ENCODE assay signal across 8 mouse cellular contexts in the genomic region with DNA sequence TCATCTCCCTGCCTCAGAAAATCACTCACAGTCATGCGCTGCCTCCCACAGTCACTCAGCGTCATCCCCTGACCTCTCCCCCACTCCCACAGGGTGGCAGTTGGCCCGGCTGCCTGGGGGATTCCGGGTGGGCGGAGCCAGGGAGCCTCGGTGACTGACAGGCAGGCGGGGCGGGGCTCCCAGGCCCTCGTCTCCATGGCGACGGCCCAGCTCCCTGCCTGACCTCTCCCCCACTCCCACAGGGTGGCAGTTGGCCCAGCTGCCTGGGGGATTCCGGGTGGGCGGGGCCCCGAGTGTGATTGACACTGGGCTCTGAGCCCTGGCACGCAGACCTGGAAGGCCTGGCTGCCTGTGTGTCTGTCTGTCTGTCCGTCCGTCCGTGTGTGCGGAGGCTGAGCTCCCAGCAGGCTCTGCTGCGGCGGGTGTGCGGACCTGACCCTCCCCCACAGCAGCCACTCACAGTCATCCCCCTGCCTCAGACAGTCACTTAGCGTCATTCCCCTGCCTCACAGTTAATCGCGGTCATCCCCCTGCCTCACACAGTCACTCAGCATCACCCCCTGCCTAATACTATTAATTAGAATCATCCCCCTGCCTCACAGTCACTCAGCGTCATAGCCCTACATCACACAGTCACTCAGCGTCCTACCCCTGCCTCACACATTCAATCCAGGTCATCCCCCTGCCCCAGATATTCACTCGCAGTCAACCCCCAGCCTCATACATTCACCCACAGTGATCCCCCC. TPM values are rescaled to one million over a fixed set of nuclear protein-coding genes. Genes with fewer than 3 reads are reported as not detected.
DNase-seq lines count a peak whose midpoint lies in the region; ATAC-seq and TF ChIP-seq lines count a peak whose summit lies in the region.
"Not testable (repeated sequence)": the region's sequence is repeated elsewhere in the genome, so short reads cannot be mapped to it uniquely, and the experiment has no call there.

No protein-coding gene starts in this region.

- peaks cover 32% of the 10 kb centered on the region for H3K36me3 ChIP-seq in embryonic facial prominence, embryonic 13.5 days
- H3K36me3 ChIP-seq in limb, embryonic 12.5 days = peaks cover 33% of the 10 kb centered on the region
- peaks cover 32% of the 10 kb centered on the region for H3K36me3 ChIP-seq in midbrain, embryonic 12.5 days
- H3K36me3 ChIP-seq in small intestine, adult 2 months (ENCODE audit: control insufficient read depth, insufficient read depth, low read length) = peaks cover 15% of the 10 kb centered on the region

- H3K9me3 ChIP-seq in embryonic facial prominence, embryonic 13.5 days = peaks cover 34% of the 10 kb centered on the region
- H3K9me3 ChIP-seq in limb, embryonic 12.5 days = peaks cover 34% of the 10 kb centered on the region
- peaks cover 30% of the 10 kb centered on the region for H3K9me3 ChIP-seq in midbrain, embryonic 12.5 days

- not testable (repeated sequence) for TF ChIP-seq POLR2A in small intestine, adult 2 months (IDR thresholded peaks at IDR 0.05; ENCODE audit: low read depth, low read length)

- not testable (repeated sequence) for ATAC-seq in embryonic facial prominence, embryonic 13.5 days (ENCODE audit: insufficient number of reproducible peaks, insufficient read depth, low FRiP score, low TSS enrichment, low read depth); limb, embryonic 12.5 days (ENCODE audit: insufficient number of reproducible peaks, insufficient read depth, low FRiP score, low TSS enrichment, low read depth)
- peak; percentile 59 for ATAC-seq in midbrain, embryonic 12.5 days (ENCODE audit: low FRiP score, low read depth)

- not testable (repeated sequence) for H3K4me1 ChIP-seq in embryonic facial prominence, embryonic 13.5 days; limb, embryonic 12.5 days (replicated peaks); midbrain, embryonic 12.5 days; small intestine, adult 2 months (ENCODE audit: control insufficient read depth, insufficient read depth, insufficient read length, low read length)

- not testable (repeated sequence) for TF ChIP-seq CTCF in small intestine, adult 2 months (IDR thresholded peaks at IDR 0.05; ENCODE audit: extremely low read depth, insufficient read length, insufficient replicate concordance, low read depth, low read length)

- not testable (repeated sequence) for H3K9ac ChIP-seq in embryonic facial prominence, embryonic 13.5 days; limb, embryonic 12.5 days (replicated peaks); midbrain, embryonic 12.5 days (replicated peaks)

- not testable (repeated sequence) for H3K27ac ChIP-seq in embryonic facial prominence, embryonic 13.5 days; limb, embryonic 12.5 days; midbrain, embryonic 12.5 days (replicated peaks); small intestine, adult 2 months (ENCODE audit: insufficient read depth, low read depth, low read length)

- not testable (repeated sequence) for H3K27me3 ChIP-seq in embryonic facial prominence, embryonic 13.5 days; limb, embryonic 12.5 days; midbrain, embryonic 12.5 days; small intestine, adult 2 months (ENCODE audit: control insufficient read depth, insufficient read depth, low read length)

- H3K4me3 ChIP-seq in embryonic facial prominence, embryonic 13.5 days = peak overlapping the region; percentile 20; the same call in 1 of the 2 replicates
- not testable (repeated sequence) for H3K4me3 ChIP-seq in limb, embryonic 12.5 days (replicated peaks)
- H3K4me3 ChIP-seq in midbrain, embryonic 12.5 days = 0 out of 2 replicates have a peak overlapping the region, but pooled peaks have one; percentile 18
- H3K4me3 ChIP-seq in small intestine, adult 2 months (ENCODE audit: low read depth, low read length) = peak overlapping the region; percentile 28

- DNase-seq in 3134 (ENCODE audit: extremely low read depth, insufficient read length, low spot score) = peak; percentile 87
- peak; percentile 97 for DNase-seq in adrenal gland, postnatal 14 days
- peak; percentile 97 for DNase-seq in heart, adult 8-10 months (ENCODE audit: low spot score)
- peak; percentile 98 to 100 for DNase-seq in kidney, adult 8-10 months

- H3K4me2 ChIP-seq in embryonic facial prominence, embryonic 13.5 days = peak overlapping the region; percentile 44
- peak overlapping the region; percentile 38; the same call in 1 of the 2 replicates for H3K4me2 ChIP-seq in limb, embryonic 12.5 days
- not testable (repeated sequence) for H3K4me2 ChIP-seq in midbrain, embryonic 12.5 days (replicated peaks)

- WGBS in embryonic facial prominence, embryonic 13.5 days = 11% methylated on average over 18 of the region's 28 CpGs
- 12% methylated on average over 12 of the region's 28 CpGs for WGBS in limb, embryonic 12.5 days
- 15% methylated on average over 20 of the region's 28 CpGs for whole genome bisulfite sequencing in midbrain, embryonic 12.5 days
- WGBS in small intestine, adult 2 months = 14% methylated on average over 12 of the region's 28 CpGs

RNA-seq across cellular contexts. Expression of gene Gm21887, which starts 18.2 kb away (rescaled TPM):
- total RNA-seq in adrenal gland, postnatal 14 days (2021) = 129 and 342 TPM in 2 replicates
- polyA plus RNA-seq in embryonic facial prominence, embryonic 13.5 days (2015; fragmentation: Nextera tagmentation; extraction: Ambion mirVana) = 188 and 256 TPM in 2 replicates
- total RNA-seq in heart, adult 8-10 months (2022) = 10 to 100 TPM; 17.8 to 49.6 (median 29.3) TPM
- polyA plus RNA-seq in limb, embryonic 12.5 days (2016; fragmentation: Nextera tagmentation; extraction: Ambion mirVana) = 190 and 276 TPM in 2 replicates
- polyA plus RNA-seq in midbrain, embryonic 12.5 days (2016; fragmentation: Nextera tagmentation; extraction: Ambion mirVana) = 187 and 270 TPM in 2 replicates
- 9.0 and 759 TPM in 2 replicates for polyA plus RNA-seq in small intestine, adult 2 months (2012; rRNA removed)
